Mouse (Mus musculus): ENCODE results near the gene Acp5. TPM values are rescaled to one million over a fixed set of nuclear protein-coding genes. Genes with fewer than 3 reads are reported as not detected.
A peak's percentile ranks its signal among the peaks of the same experiment; 100 is the strongest.

The Acp5 gene
- polyA plus RNA-seq, 1 experiment from 2014 or later, result 16.6 TPM

- Histone ChIP-seq H3K9me3 (no peaks in the 10 kb centered on the region), H3K4me3 (peak within 1 kb of the TSS; percentile 95), H3K4me1 (peaks cover 19% of the 10 kb centered on the region), H3K27ac (replicated peaks) (peak within 1 kb of the TSS; percentile 92), H3K36me3 (replicated peaks) (peaks cover 32% of the 10 kb centered on the region), H3K27me3 (replicated peaks; ENCODE audit: low read depth, poor library complexity, severe bottlenecking) (0 out of 2 replicates have a peak, but pooled peaks cover 4% of the 10 kb centered on the region)
- under 1% methylated on average over 52 of the region's 52 CpGs for WGBS
- peak; percentile 94 for DNase-seq (ENCODE audit: low spot score)
These were observed 18.6 kb downstream of the Acp5 start, which contains the start of gene Elof1 for GRCm38 (mm10) chr9:22116740-22117426. Gene Elof1, minus strand, starts transcription at chr9:22117172.

GRCm38 (mm10) chr9:22116086-22116485 is 19.4 kb downstream of the Acp5 start:
- Histone ChIP-seq H3K36me3 (replicated peaks) (peaks cover 40% of the 10 kb centered on the region), H3K4me3 (peak overlapping the region; percentile 95), H3K4me1 (peaks cover 19% of the 10 kb centered on the region), H3K27me3 (replicated peaks; ENCODE audit: low read depth, poor library complexity, severe bottlenecking) (0 out of 2 replicates have a peak, but pooled peaks cover 3% of the 10 kb centered on the region), H3K9me3 (no peaks in the 10 kb centered on the region), H3K27ac (replicated peaks) (peak overlapping the region; percentile 92)
- WGBS, result 41% methylated on average over 15 of the region's 15 CpGs
- DNase-seq (ENCODE audit: low spot score), result no peak

- no peaks in the 10 kb centered on the region for H3K9me3 ChIP-seq
- H3K36me3 ChIP-seq (replicated peaks), result peaks cover 44% of the 10 kb centered on the region
- no peaks in the 10 kb centered on the region for H3K27me3 ChIP-seq (replicated peaks; ENCODE audit: low read depth, poor library complexity, severe bottlenecking)
- DNase-seq (ENCODE audit: low spot score), result no peak
- H3K4me3 ChIP-seq, result peak overlapping the region; percentile 95
- H3K27ac ChIP-seq (replicated peaks), result no peak overlapping the region
- WGBS, result 92% methylated on average over 4 of the region's 4 CpGs
- H3K4me1 ChIP-seq, result peaks cover 19% of the 10 kb centered on the region
These were observed 19.9 kb downstream of the Acp5 start for GRCm38 (mm10) chr9:22115635-22116034.

- peaks cover 56% of the 10 kb centered on the region for H3K36me3 ChIP-seq (replicated peaks)
- DNase-seq (ENCODE audit: low spot score), result no peak
- no peaks in the 10 kb centered on the region for H3K9me3 ChIP-seq
- no peaks in the 10 kb centered on the region for H3K27me3 ChIP-seq (replicated peaks; ENCODE audit: low read depth, poor library complexity, severe bottlenecking)
- 89% methylated on average over 9 of the region's 9 CpGs for WGBS
- no peak overlapping the region for H3K4me3 ChIP-seq
- no peak overlapping the region for H3K27ac ChIP-seq (replicated peaks)
- H3K4me1 ChIP-seq, result no peaks in the 10 kb centered on the region
These were observed 27.3 kb downstream of the Acp5 start for GRCm38 (mm10) chr9:22108194-22108593.

- DNase-seq (ENCODE audit: low spot score), result peak; percentile 57
- Histone ChIP-seq H3K27me3 (replicated peaks; ENCODE audit: low read depth, poor library complexity, severe bottlenecking) (peaks cover 69% of the 10 kb centered on the region), H3K36me3 (replicated peaks) (no peaks in the 10 kb centered on the region), H3K4me3 (peak overlapping the region; percentile 19; the same call in 1 of the 2 replicates), H3K9me3 (no peaks in the 10 kb centered on the region), H3K27ac (replicated peaks) (no peak overlapping the region; the same call in 1 of the 2 replicates), H3K4me1 (peaks cover 9% of the 10 kb centered on the region)
- WGBS, result 4% methylated on average over 18 of the region's 18 CpGs
These were observed 35.6 kb downstream of the Acp5 start for GRCm38 (mm10) chr9:22099922-22100321.

GRCm38 (mm10) chr9:22098993-22099696 is 36.4 kb downstream of the Acp5 start, which contains the start of gene Cnn1:
Gene Cnn1, plus strand, starts transcription at chr9:22099216.
- 8% methylated on average over 14 of the region's 14 CpGs for WGBS
- Histone ChIP-seq H3K4me3 (peak within 1 kb of the TSS; percentile 19; the same call in 1 of the 2 replicates), H3K4me1 (peaks cover 9% of the 10 kb centered on the region), H3K27ac (replicated peaks) (no peak within 1 kb of the TSS; the same call in 1 of the 2 replicates), H3K27me3 (replicated peaks; ENCODE audit: low read depth, poor library complexity, severe bottlenecking) (peaks cover 71% of the 10 kb centered on the region), H3K9me3 (no peaks in the 10 kb centered on the region), H3K36me3 (replicated peaks) (no peaks in the 10 kb centered on the region)
- peak; percentile 22 for DNase-seq (ENCODE audit: low spot score)

- WGBS, result 3% methylated on average over 24 of the region's 24 CpGs
- H3K36me3 ChIP-seq (replicated peaks), result no peaks in the 10 kb centered on the region
- peaks cover 61% of the 10 kb centered on the region for H3K27me3 ChIP-seq (replicated peaks; ENCODE audit: low read depth, poor library complexity, severe bottlenecking)
- peaks cover 9% of the 10 kb centered on the region for H3K4me1 ChIP-seq
- H3K4me3 ChIP-seq, result peak overlapping the region; percentile 58
- peak; percentile 88 for DNase-seq (ENCODE audit: low spot score)
- no peaks in the 10 kb centered on the region for H3K9me3 ChIP-seq
- peak overlapping the region; percentile 78 for H3K27ac ChIP-seq (replicated peaks)
These were observed 39.6 kb downstream of the Acp5 start for GRCm38 (mm10) chr9:22095854-22096307.

GRCm38 (mm10) chr9:22092746-22093145 is 42.8 kb downstream of the Acp5 start:
- no peak overlapping the region for H3K4me3 ChIP-seq
- H3K36me3 ChIP-seq (replicated peaks), result no peaks in the 10 kb centered on the region
- no peaks in the 10 kb centered on the region for H3K4me1 ChIP-seq
- peaks cover 30% of the 10 kb centered on the region for H3K27me3 ChIP-seq (replicated peaks; ENCODE audit: low read depth, poor library complexity, severe bottlenecking)
- no peak overlapping the region for H3K27ac ChIP-seq (replicated peaks)
- no peak for DNase-seq (ENCODE audit: low spot score)
- no peaks in the 10 kb centered on the region for H3K9me3 ChIP-seq
- 85% methylated on average over 6 of the region's 6 CpGs for WGBS

GRCm38 (mm10) chr9:22089986-22090385 is 45.5 kb downstream of the Acp5 start:
- DNase-seq (ENCODE audit: low spot score), result no peak
- Histone ChIP-seq H3K4me3 (no peak overlapping the region), H3K4me1 (peaks cover 6% of the 10 kb centered on the region), H3K36me3 (replicated peaks) (no peaks in the 10 kb centered on the region), H3K9me3 (no peaks in the 10 kb centered on the region), H3K27me3 (replicated peaks; ENCODE audit: low read depth, poor library complexity, severe bottlenecking) (peaks cover 9% of the 10 kb centered on the region; the same call in 1 of the 2 replicates), H3K27ac (replicated peaks) (no peak overlapping the region)
- 88% methylated on average over 7 of the region's 7 CpGs for WGBS

- Histone ChIP-seq H3K27me3 (replicated peaks; ENCODE audit: low read depth, poor library complexity, severe bottlenecking) (0 out of 2 replicates have a peak, but pooled peaks cover 6% of the 10 kb centered on the region), H3K9me3 (no peaks in the 10 kb centered on the region), H3K4me1 (peaks cover 9% of the 10 kb centered on the region), H3K36me3 (replicated peaks) (no peaks in the 10 kb centered on the region), H3K4me3 (no peak overlapping the region), H3K27ac (replicated peaks) (no peak overlapping the region)
- DNase-seq (ENCODE audit: low spot score), result no peak
- WGBS, result 99% methylated on average over 7 of the region's 7 CpGs
These were observed 46.2 kb downstream of the Acp5 start for GRCm38 (mm10) chr9:22089281-22089680.

- WGBS, result 82% methylated on average over 2 of the region's 2 CpGs
- H3K4me3 ChIP-seq, result no peak overlapping the region
- H3K9me3 ChIP-seq, result no peaks in the 10 kb centered on the region
- H3K4me1 ChIP-seq, result peaks cover 9% of the 10 kb centered on the region
- H3K36me3 ChIP-seq (replicated peaks), result 0 out of 2 replicates have a peak, but pooled peaks cover 5% of the 10 kb centered on the region
- no peak overlapping the region for H3K27ac ChIP-seq (replicated peaks)
- no peaks in the 10 kb centered on the region for H3K27me3 ChIP-seq (replicated peaks; ENCODE audit: low read depth, poor library complexity, severe bottlenecking)
- DNase-seq (ENCODE audit: low spot score), result no peak
These were observed 48.4 kb downstream of the Acp5 start for GRCm38 (mm10) chr9:22087034-22087618.

- H3K27me3 ChIP-seq (replicated peaks; ENCODE audit: low read depth, poor library complexity, severe bottlenecking), result no peaks in the 10 kb centered on the region
- no peak for DNase-seq (ENCODE audit: low spot score)
- H3K36me3 ChIP-seq (replicated peaks), result 0 out of 2 replicates have a peak, but pooled peaks cover 5% of the 10 kb centered on the region
- WGBS, result 86% methylated on average over 6 of the region's 6 CpGs
- H3K9me3 ChIP-seq, result no peaks in the 10 kb centered on the region
- peaks cover 9% of the 10 kb centered on the region for H3K4me1 ChIP-seq
- peak overlapping the region; percentile 79; the same call in 1 of the 2 replicates for H3K27ac ChIP-seq (replicated peaks)
- H3K4me3 ChIP-seq, result peak overlapping the region; percentile 75
These were observed 49.5 kb downstream of the Acp5 start for GRCm38 (mm10) chr9:22086012-22086411.
